Mouse (Mus musculus) lung, adult 2 months (tissue): ENCODE measurements around the gene Ankrd24.

Experiments
- CTCF ChIP-seq: fragments of 200-500 bp; IDR thresholded peaks from 2 replicates; pipeline ENCODE4 v1.5.1; 2011; ENCODE audit warnings: mild to moderate bottlenecking, low read length, control low read depth; ENCODE audit not compliant: insufficient read depth
- POLR2A ChIP-seq: fragments of 200-500 bp; IDR thresholded peaks from 2 replicates; pipeline ENCODE4 v1.6.1; 2011; ENCODE audit warnings: low read depth, mild to moderate bottlenecking, control low read depth, low read length, borderline replicate concordance; ENCODE audit errors: extremely low read depth

DNA sequence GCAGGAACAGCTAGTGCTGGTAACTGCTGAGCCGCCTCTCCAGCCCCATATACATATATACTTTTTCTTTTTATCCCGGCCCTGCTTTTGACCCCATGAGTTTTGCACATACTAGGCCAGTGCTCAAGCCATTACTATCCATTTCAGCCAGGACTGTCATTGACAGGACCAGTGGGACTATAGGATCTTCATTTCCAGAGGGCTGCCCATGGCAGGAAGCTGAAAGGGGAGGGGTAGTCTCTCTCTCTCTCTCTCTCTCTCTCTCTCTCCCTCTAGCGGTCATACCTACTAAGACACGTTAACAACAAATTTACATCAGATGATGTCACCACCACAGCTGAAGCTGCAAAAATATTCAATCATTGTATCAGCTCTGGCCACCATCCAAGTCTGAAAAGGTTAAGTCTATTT, 25.6 kb upstream of the Ankrd24 start:
- TF ChIP-seq CTCF = 0 out of 2 replicates have a peak, but pooled peaks have one; percentile 9
- TF ChIP-seq POLR2A = no peak
